Mouse (Mus musculus): Measurements from ENCODE around the gene Gm11639.
"Not testable (repeated sequence)": the region's sequence is repeated elsewhere in the genome, so short reads cannot be mapped to it uniquely, and the experiment has no call there.

DNA sequence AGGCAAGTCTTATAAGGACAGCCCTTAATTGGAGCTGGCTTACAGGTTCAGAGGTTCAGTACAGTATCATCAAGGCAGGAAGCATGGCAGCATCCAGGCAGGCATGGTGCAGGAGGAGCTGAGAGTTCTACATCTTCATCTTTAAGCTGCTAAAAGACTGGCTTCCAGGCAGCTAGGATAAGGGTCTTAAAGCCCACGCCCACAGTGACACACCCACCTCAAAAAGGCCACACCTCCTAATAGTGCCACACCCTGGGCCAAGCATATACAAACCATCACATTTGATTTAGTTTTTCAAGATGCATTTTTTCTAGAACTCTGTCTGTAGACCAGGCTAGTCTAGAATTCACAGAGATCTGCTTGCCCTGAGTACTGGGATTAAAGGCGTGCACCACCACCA is 451.7 kb downstream of the Gm11639 start:
- TF ChIP-seq JUND (conservative IDR thresholded peaks at IDR 0.05; ENCODE audit: low read depth, low read length); TCF12 (IDR thresholded peaks at IDR 0.05; ENCODE audit: low read depth, low read length); CTCF (conservative IDR thresholded peaks at IDR 0.05 in 1 of 2, IDR thresholded peaks at IDR 0.05 in 1 of 2; ENCODE audit: low read depth in 2 of 2, low read length in 2 of 2); EP300 (IDR thresholded peaks at IDR 0.05; ENCODE audit: low read length); POLR2A (IDR thresholded peaks at IDR 0.05; ENCODE audit: low read depth, low read length); CHD2 (IDR thresholded peaks at IDR 0.05; ENCODE audit: low read length); USF2 (conservative IDR thresholded peaks at IDR 0.05; ENCODE audit: low read depth, low read length); POLR2AphosphoS2 (IDR thresholded peaks at IDR 0.05; ENCODE audit: low read depth, low read length); RCOR1 (conservative IDR thresholded peaks at IDR 0.05; ENCODE audit: low read depth, low read length); RAD21 (IDR thresholded peaks at IDR 0.05; ENCODE audit: low read depth, low read length); MEF2A (IDR thresholded peaks at IDR 0.05; ENCODE audit: borderline replicate concordance, low read depth, low read length): not testable (repeated sequence)

Measured in CH12.LX (cell line).